Mouse (Mus musculus): Measurements from ENCODE around the gene Taf12. TPM values are rescaled to one million over a fixed set of nuclear protein-coding genes. Genes with fewer than 3 reads are reported as not detected.

Taf12 gene
- polyA plus RNA-seq, 1 experiment = 6.9 TPM

DNA sequence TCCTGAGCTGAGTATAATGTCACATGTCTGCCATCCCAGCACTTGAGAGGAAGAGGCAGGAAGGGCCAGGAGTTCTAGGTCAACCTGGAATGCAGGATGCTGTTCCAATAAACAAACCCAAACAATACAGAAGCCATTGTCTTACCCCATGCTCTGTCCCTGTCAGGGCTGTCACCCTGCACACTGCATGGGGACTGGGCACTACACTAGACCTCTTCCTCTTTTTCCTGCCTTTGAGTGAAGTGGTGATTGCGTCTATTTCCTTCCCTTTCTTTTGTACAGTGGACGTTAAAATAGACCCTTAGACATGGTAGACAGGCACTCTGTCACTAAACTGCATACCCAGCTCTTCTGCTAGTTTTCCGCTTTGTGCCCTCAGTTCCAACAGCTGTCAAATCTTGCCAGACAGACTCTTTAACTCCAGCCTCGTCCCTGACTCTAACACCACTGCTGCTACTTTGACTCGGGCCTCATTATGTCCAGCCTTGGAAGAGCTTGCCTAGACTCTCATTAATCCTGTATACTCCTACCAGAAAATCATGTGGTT is 26.7 kb upstream of the Taf12 start:
- Histone ChIP-seq H3K4me3 (ENCODE audit: extremely low read depth, insufficient read depth, insufficient read length) (no peak overlapping the region), H3K27ac (ENCODE audit: insufficient read depth, low read length) (peak overlapping the region; percentile 28), H3K27me3 (ENCODE audit: control insufficient read depth, insufficient read depth, low read length) (no peaks in the 10 kb centered on the region), H3K4me1 (ENCODE audit: control insufficient read depth, insufficient read depth, insufficient read length) (no peaks in the 10 kb centered on the region; the same call in 1 of the 2 replicates), H3K36me3 (ENCODE audit: control insufficient read depth, insufficient read depth, low read length) (peaks cover 7% of the 10 kb centered on the region)
- 32% methylated on average over 5 of the region's 5 CpGs for WGBS
- DNase-seq (ENCODE audit: low read depth in 1 of 2, low spot score in 2 of 2) = peak in 1 of 2 experiments; percentile 22
- TF ChIP-seq POLR2A (IDR thresholded peaks at IDR 0.05; ENCODE audit: low read depth, low read length) = no peak
- TF ChIP-seq CTCF (IDR thresholded peaks at IDR 0.05; ENCODE audit: extremely low read depth, insufficient read depth, insufficient read length, insufficient replicate concordance) = no peak

DNA sequence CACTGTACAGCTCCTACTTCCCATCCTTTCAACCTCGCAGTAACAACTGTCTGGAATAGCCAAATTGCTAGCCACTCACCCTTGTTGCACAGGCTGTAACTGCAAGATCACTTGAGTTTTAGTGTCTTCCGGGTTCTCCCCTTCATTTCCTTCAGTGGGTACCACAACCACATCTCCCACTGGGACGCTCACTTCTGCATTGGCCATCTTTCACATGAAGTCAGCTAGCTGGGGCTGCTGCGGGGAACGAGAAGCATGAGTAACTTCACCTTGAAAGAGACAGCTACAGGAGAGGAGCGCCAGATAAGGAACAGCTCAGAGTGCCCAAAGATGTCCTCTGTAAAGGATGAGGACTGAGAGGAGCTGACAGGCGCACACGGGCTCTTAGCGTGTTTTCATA is 22.6 kb upstream of the Taf12 start:
- WGBS = 55% methylated on average over 9 of the region's 9 CpGs
- no peaks in the 10 kb centered on the region for H3K36me3 ChIP-seq (ENCODE audit: control insufficient read depth, insufficient read depth, low read length)
- no peaks in the 10 kb centered on the region; the same call in 1 of the 2 replicates for H3K4me1 ChIP-seq (ENCODE audit: control insufficient read depth, insufficient read depth, insufficient read length)
- peak overlapping the region; percentile 19 for H3K27ac ChIP-seq (ENCODE audit: insufficient read depth, low read length)
- peak in 1 of 2 experiments; percentile 66 for DNase-seq (ENCODE audit: low read depth in 1 of 2, low spot score in 2 of 2)
- TF ChIP-seq POLR2A (IDR thresholded peaks at IDR 0.05; ENCODE audit: low read depth, low read length) (no peak), CTCF (IDR thresholded peaks at IDR 0.05; ENCODE audit: extremely low read depth, insufficient read depth, insufficient read length, insufficient replicate concordance) (no peak)
- H3K4me3 ChIP-seq (ENCODE audit: extremely low read depth, insufficient read depth, insufficient read length) = no peak overlapping the region
- no peaks in the 10 kb centered on the region for H3K27me3 ChIP-seq (ENCODE audit: control insufficient read depth, insufficient read depth, low read length)

GRCm38 (mm10) chr4:132253128-132253527 is 21.0 kb upstream of the Taf12 start:
- WGBS = 92% methylated on average over 8 of the region's 8 CpGs
- no peaks in the 10 kb centered on the region; the same call in 1 of the 2 replicates for H3K4me1 ChIP-seq (ENCODE audit: control insufficient read depth, insufficient read depth, insufficient read length)

DNA sequence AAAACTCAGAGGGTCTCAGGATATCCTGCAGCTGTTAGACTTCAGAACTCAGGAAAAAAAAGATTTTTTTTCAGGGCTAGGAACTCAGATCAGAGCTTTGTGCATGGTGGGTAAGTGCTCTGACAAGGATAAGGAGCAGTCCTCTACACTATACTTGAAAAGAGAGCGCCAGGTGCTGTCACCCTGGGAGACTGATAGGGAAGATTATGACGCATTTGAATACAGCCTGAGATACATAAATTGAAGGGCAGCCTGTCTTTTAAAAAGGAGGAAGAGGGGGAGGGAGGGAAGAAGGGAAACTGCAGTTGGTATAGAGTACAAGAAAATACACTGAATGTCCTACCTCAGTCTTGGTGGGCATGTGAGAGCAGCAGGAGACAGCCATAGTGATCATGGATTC is 20.6 kb upstream of the Taf12 start:
- no peaks in the 10 kb centered on the region; the same call in 1 of the 2 replicates for H3K4me1 ChIP-seq (ENCODE audit: control insufficient read depth, insufficient read depth, insufficient read length)
- 82% methylated on average over 2 of the region's 2 CpGs for WGBS
- no peak overlapping the region for H3K4me3 ChIP-seq (ENCODE audit: extremely low read depth, insufficient read depth, insufficient read length)

More at GRCm38 (mm10) chr4:132253128-132253527, 21.0 kb upstream of the Taf12 start:
- no peak overlapping the region for H3K4me3 ChIP-seq (ENCODE audit: extremely low read depth, insufficient read depth, insufficient read length)
- DNase-seq (ENCODE audit: low read depth in 1 of 2, low spot score in 2 of 2) = no peak
- no peak for TF ChIP-seq POLR2A (IDR thresholded peaks at IDR 0.05; ENCODE audit: low read depth, low read length)
- TF ChIP-seq CTCF (IDR thresholded peaks at IDR 0.05; ENCODE audit: extremely low read depth, insufficient read depth, insufficient read length, insufficient replicate concordance) = no peak
- no peaks in the 10 kb centered on the region for H3K36me3 ChIP-seq (ENCODE audit: control insufficient read depth, insufficient read depth, low read length)
- no peaks in the 10 kb centered on the region for H3K27me3 ChIP-seq (ENCODE audit: control insufficient read depth, insufficient read depth, low read length)
- no peak overlapping the region for H3K27ac ChIP-seq (ENCODE audit: insufficient read depth, low read length)

DNA sequence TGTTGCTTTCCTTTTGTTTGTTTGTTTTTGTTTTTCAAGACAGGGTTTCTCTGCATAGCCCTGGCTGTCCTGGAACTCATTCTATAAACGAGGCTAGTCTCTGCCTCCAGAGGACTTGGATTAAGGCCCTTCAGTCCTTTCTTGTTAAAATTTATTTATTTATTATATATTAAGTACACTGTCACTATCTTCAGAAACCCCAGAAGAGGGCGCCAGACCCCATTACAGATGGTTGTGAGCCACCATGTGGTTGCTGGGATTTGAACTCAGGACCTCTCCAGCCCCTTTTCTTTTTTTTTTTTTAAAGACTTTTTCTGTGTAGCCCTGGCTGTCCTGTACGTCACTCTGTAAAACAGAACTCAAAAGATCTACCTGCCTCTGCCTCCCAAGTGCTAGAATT is 19.2 kb upstream of the Taf12 start:
- Histone ChIP-seq H3K4me1 (ENCODE audit: control insufficient read depth, insufficient read depth, insufficient read length) (peaks cover 7% of the 10 kb centered on the region; the same call in 1 of the 2 replicates), H3K27ac (ENCODE audit: insufficient read depth, low read length) (no peak overlapping the region), H3K36me3 (ENCODE audit: control insufficient read depth, insufficient read depth, low read length) (no peaks in the 10 kb centered on the region), H3K27me3 (ENCODE audit: control insufficient read depth, insufficient read depth, low read length) (no peaks in the 10 kb centered on the region), H3K4me3 (ENCODE audit: extremely low read depth, insufficient read depth, insufficient read length) (no peak overlapping the region)
- TF ChIP-seq CTCF (IDR thresholded peaks at IDR 0.05; ENCODE audit: extremely low read depth, insufficient read depth, insufficient read length, insufficient replicate concordance) (no peak), POLR2A (IDR thresholded peaks at IDR 0.05; ENCODE audit: low read depth, low read length) (no peak)
- DNase-seq (ENCODE audit: low read depth in 1 of 2, low spot score in 2 of 2) = no peak
- WGBS = 85% methylated on average over 3 of the region's 3 CpGs

More for the DNA sequence above, 20.6 kb upstream of the Taf12 start:
- Histone ChIP-seq H3K27ac (ENCODE audit: insufficient read depth, low read length) (no peak overlapping the region), H3K27me3 (ENCODE audit: control insufficient read depth, insufficient read depth, low read length) (no peaks in the 10 kb centered on the region), H3K36me3 (ENCODE audit: control insufficient read depth, insufficient read depth, low read length) (no peaks in the 10 kb centered on the region)
- TF ChIP-seq CTCF (IDR thresholded peaks at IDR 0.05; ENCODE audit: extremely low read depth, insufficient read depth, insufficient read length, insufficient replicate concordance) = no peak
- TF ChIP-seq POLR2A (IDR thresholded peaks at IDR 0.05; ENCODE audit: low read depth, low read length) = no peak
- DNase-seq (ENCODE audit: low read depth in 1 of 2, low spot score in 2 of 2) = no peak

DNA sequence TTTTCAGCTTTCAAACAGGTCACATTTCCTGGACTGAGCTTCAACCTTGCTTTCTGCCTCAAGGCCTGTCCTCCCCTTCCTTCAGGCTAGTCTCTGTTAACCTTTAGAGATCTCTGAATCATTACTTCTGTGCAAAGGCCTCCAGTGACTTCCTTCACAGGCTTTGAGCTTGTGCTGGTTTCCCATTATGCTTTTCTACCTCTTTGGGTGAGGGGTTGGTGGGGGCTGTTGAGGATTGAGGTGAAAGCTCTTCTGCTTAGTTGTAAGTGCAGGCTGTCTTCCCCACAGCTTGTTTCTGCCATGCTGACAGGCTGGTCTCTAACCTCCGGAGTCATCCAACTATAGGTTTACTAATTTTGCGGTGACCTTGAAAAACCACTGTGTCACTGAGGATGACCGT is 17.8 kb upstream of the Taf12 start:
- Histone ChIP-seq H3K27ac (ENCODE audit: insufficient read depth, low read length) (no peak overlapping the region), H3K4me3 (ENCODE audit: extremely low read depth, insufficient read depth, insufficient read length) (no peak overlapping the region), H3K27me3 (ENCODE audit: control insufficient read depth, insufficient read depth, low read length) (no peaks in the 10 kb centered on the region), H3K4me1 (ENCODE audit: control insufficient read depth, insufficient read depth, insufficient read length) (peaks cover 7% of the 10 kb centered on the region; the same call in 1 of the 2 replicates), H3K36me3 (ENCODE audit: control insufficient read depth, insufficient read depth, low read length) (no peaks in the 10 kb centered on the region)
- DNase-seq (ENCODE audit: low read depth in 1 of 2, low spot score in 2 of 2) = no peak
- no peak for TF ChIP-seq POLR2A (IDR thresholded peaks at IDR 0.05; ENCODE audit: low read depth, low read length)
- no peak for TF ChIP-seq CTCF (IDR thresholded peaks at IDR 0.05; ENCODE audit: extremely low read depth, insufficient read depth, insufficient read length, insufficient replicate concordance)
- WGBS = 96% methylated on average over 3 of the region's 3 CpGs

- 32% methylated on average over 4 of the region's 4 CpGs for WGBS
- H3K27ac ChIP-seq (ENCODE audit: insufficient read depth, low read length) = no peak overlapping the region
These were observed 14.9 kb upstream of the Taf12 start for GRCm38 (mm10) chr4:132259248-132259647.

More at GRCm38 (mm10) chr4:132259248-132259647, 14.9 kb upstream of the Taf12 start:
- DNase-seq (ENCODE audit: low read depth in 1 of 2, low spot score in 2 of 2) = no peak
- H3K36me3 ChIP-seq (ENCODE audit: control insufficient read depth, insufficient read depth, low read length) = no peaks in the 10 kb centered on the region
- no peak overlapping the region for H3K4me3 ChIP-seq (ENCODE audit: extremely low read depth, insufficient read depth, insufficient read length)
- TF ChIP-seq POLR2A (IDR thresholded peaks at IDR 0.05; ENCODE audit: low read depth, low read length) (no peak), CTCF (IDR thresholded peaks at IDR 0.05; ENCODE audit: extremely low read depth, insufficient read depth, insufficient read length, insufficient replicate concordance) (no peak)
- no peaks in the 10 kb centered on the region for H3K27me3 ChIP-seq (ENCODE audit: control insufficient read depth, insufficient read depth, low read length)
- H3K4me1 ChIP-seq (ENCODE audit: control insufficient read depth, insufficient read depth, insufficient read length) = peaks cover 7% of the 10 kb centered on the region; the same call in 1 of the 2 replicates
